Comparison of ENCODE assay signal across 31 mouse cellular contexts in the genomic region with DNA sequence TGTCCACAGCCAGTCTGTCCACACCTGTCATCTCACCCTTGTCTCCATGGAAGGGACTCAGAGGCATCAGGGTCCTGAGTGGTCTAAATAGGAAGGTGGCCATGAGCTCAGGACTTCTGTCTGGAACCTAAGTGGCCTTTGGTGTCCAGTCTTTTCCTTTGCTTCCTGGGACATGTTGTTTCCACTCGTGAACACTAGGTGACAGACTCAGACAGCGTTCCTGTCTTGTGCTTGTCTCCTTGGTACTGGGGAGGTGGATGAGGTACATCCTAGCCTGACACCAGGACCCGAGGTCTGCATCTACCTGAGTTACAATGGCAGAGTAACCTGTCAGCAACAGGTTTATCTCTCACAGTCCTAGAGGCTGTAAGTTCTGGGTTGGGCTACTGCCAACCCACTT.
DNase-seq lines count a peak whose midpoint lies in the region; ATAC-seq and TF ChIP-seq lines count a peak whose summit lies in the region.
"Had no signal": no experiment of that assay in that cellular context is flagged by ENCODE, and none has a peak within 500 bp of the region (broad histone marks: within the 10 kb centered on the region; RNA-seq: fewer than 3 reads in every experiment).

No protein-coding gene starts in this region.

- H3K9ac ChIP-seq in intestine, postnatal 0 days (ENCODE audit: low read depth, low read length), result no peak overlapping the region
- H3K9ac ChIP-seq in intestine, embryonic 15.5 days, result no peak overlapping the region
- no peak overlapping the region for H3K9ac ChIP-seq in midbrain, postnatal 0 days (replicated peaks; ENCODE audit: low read length, poor library complexity, severe bottlenecking)
- no peak overlapping the region for H3K9ac ChIP-seq in midbrain, embryonic 13.5 days (replicated peaks)
- H3K9ac ChIP-seq: heart, embryonic 15.5 days; hindbrain, embryonic 13.5 days; limb, embryonic 13.5 days; midbrain, embryonic 12.5 days; neural tube, embryonic 15.5 days had no signal

- peak; percentile 54 for TF ChIP-seq CTCF in intestine, postnatal 0 days (IDR thresholded peaks at IDR 0.05; ENCODE audit: low read depth)
- peak; percentile 66 for TF ChIP-seq CTCF in midbrain, postnatal 0 days (IDR thresholded peaks at IDR 0.05)

- no peak overlapping the region for H3K27ac ChIP-seq in intestine, postnatal 0 days (ENCODE audit: low read depth, low read length)
- no peak overlapping the region for H3K27ac ChIP-seq in intestine, embryonic 15.5 days
- no peak overlapping the region for H3K27ac ChIP-seq in midbrain, postnatal 0 days (ENCODE audit: low read depth, low read length)
- no peak overlapping the region for H3K27ac ChIP-seq in midbrain, embryonic 13.5 days
- H3K27ac ChIP-seq: heart, embryonic 15.5 days; hindbrain, embryonic 13.5 days; limb, embryonic 13.5 days; midbrain, embryonic 12.5 days; neural tube, embryonic 15.5 days had no signal

- peak; percentile 22; the same call in 1 of the 2 replicates for ATAC-seq in frontal cortex, adult (ENCODE audit: low TSS enrichment)
- no peak for ATAC-seq in intestine, postnatal 0 days
- no peak for ATAC-seq in intestine, embryonic 15.5 days
- 0 out of 2 replicates have a peak, but pooled peaks have one; percentile 13 for ATAC-seq in midbrain, postnatal 0 days (ENCODE audit: low FRiP score)
- ATAC-seq in midbrain, embryonic 13.5 days, result no peak
- ATAC-seq: activated CD4-positive, CD25-positive, alpha-beta regulatory T cell, adult 4 months; CD4-positive, CD25-positive, alpha-beta regulatory T cell, adult 4 months; inflammation-experienced regulatory T-cells, adult 6 months had no signal

- H3K9me3 ChIP-seq in intestine, postnatal 0 days (ENCODE audit: control insufficient read depth), result no peaks in the 10 kb centered on the region
- no peaks in the 10 kb centered on the region for H3K9me3 ChIP-seq in intestine, embryonic 15.5 days
- H3K9me3 ChIP-seq in midbrain, postnatal 0 days (ENCODE audit: low read length), result no peaks in the 10 kb centered on the region
- no peaks in the 10 kb centered on the region for H3K9me3 ChIP-seq in midbrain, embryonic 13.5 days
- H3K9me3 ChIP-seq: heart, embryonic 15.5 days; hindbrain, embryonic 13.5 days; limb, embryonic 13.5 days; megakaryocyte, embryonic 14.5 days; midbrain, embryonic 12.5 days; neural tube, embryonic 15.5 days had no signal

- no peaks in the 10 kb centered on the region for H3K4me1 ChIP-seq in intestine, postnatal 0 days (replicated peaks; ENCODE audit: control insufficient read depth, insufficient read depth, low read length)
- H3K4me1 ChIP-seq in intestine, embryonic 15.5 days (replicated peaks), result no peaks in the 10 kb centered on the region
- H3K4me1 ChIP-seq in midbrain, postnatal 0 days (ENCODE audit: insufficient read depth, low read length), result no peaks in the 10 kb centered on the region
- H3K4me1 ChIP-seq in midbrain, embryonic 13.5 days (replicated peaks), result no peaks in the 10 kb centered on the region
- H3K4me1 ChIP-seq: heart, embryonic 15.5 days; hindbrain, embryonic 13.5 days; limb, embryonic 13.5 days; megakaryocyte, embryonic 14.5 days; midbrain, embryonic 12.5 days; neural tube, embryonic 15.5 days had no signal

- no peak overlapping the region for H3K4me2 ChIP-seq in intestine, postnatal 0 days (replicated peaks; ENCODE audit: low read depth)
- H3K4me2 ChIP-seq in intestine, embryonic 15.5 days (replicated peaks), result no peak overlapping the region
- H3K4me2 ChIP-seq in midbrain, postnatal 0 days (ENCODE audit: low read depth, low read length, poor library complexity, severe bottlenecking), result no peak overlapping the region
- no peak overlapping the region for H3K4me2 ChIP-seq in midbrain, embryonic 13.5 days (replicated peaks)
- H3K4me2 ChIP-seq: heart, embryonic 15.5 days; hindbrain, embryonic 13.5 days; limb, embryonic 13.5 days; liver, embryonic 11.5 days; midbrain, embryonic 12.5 days; neural tube, embryonic 15.5 days had no signal

- H3K4me3 ChIP-seq in intestine, postnatal 0 days (ENCODE audit: low read depth, low read length), result no peak overlapping the region
- no peak overlapping the region for H3K4me3 ChIP-seq in intestine, embryonic 15.5 days (replicated peaks)
- no peak overlapping the region for H3K4me3 ChIP-seq in midbrain, postnatal 0 days (ENCODE audit: low read depth, low read length)
- H3K4me3 ChIP-seq in midbrain, embryonic 13.5 days (replicated peaks), result no peak overlapping the region
- H3K4me3 ChIP-seq: erythroblast, embryonic 14.5 days; heart, embryonic 15.5 days; hindbrain, embryonic 13.5 days; limb, embryonic 13.5 days; megakaryocyte, embryonic 14.5 days; midbrain, embryonic 12.5 days; neural tube, embryonic 15.5 days had no signal

- H3K36me3 ChIP-seq in intestine, postnatal 0 days (ENCODE audit: control insufficient read depth, insufficient read depth), result no peaks in the 10 kb centered on the region
- H3K36me3 ChIP-seq in intestine, embryonic 15.5 days, result no peaks in the 10 kb centered on the region
- H3K36me3 ChIP-seq in midbrain, postnatal 0 days (ENCODE audit: insufficient read depth, low read length), result peaks cover 22% of the 10 kb centered on the region
- peaks cover 54% of the 10 kb centered on the region for H3K36me3 ChIP-seq in midbrain, embryonic 13.5 days
- H3K36me3 ChIP-seq: heart, embryonic 15.5 days; limb, embryonic 13.5 days had no signal

- no peaks in the 10 kb centered on the region for H3K27me3 ChIP-seq in intestine, postnatal 0 days (replicated peaks; ENCODE audit: control insufficient read depth, insufficient read depth, low read length)
- no peaks in the 10 kb centered on the region for H3K27me3 ChIP-seq in intestine, embryonic 15.5 days (replicated peaks)
- H3K27me3 ChIP-seq in midbrain, postnatal 0 days (ENCODE audit: insufficient read depth, low read length), result no peaks in the 10 kb centered on the region
- H3K27me3 ChIP-seq in midbrain, embryonic 13.5 days, result no peaks in the 10 kb centered on the region
- H3K27me3 ChIP-seq: heart, embryonic 15.5 days; hindbrain, embryonic 13.5 days; limb, embryonic 13.5 days; megakaryocyte, embryonic 14.5 days; midbrain, embryonic 12.5 days; neural tube, embryonic 15.5 days had no signal

- no peak for DNase-seq in frontal cortex, postnatal 36 days (ENCODE audit: low spot score in 2 of 2)
- DNase-seq in midbrain, postnatal 0 days (ENCODE audit: low spot score), result no peak
- DNase-seq in right cerebral cortex, postnatal 36 days (ENCODE audit: low spot score in 2 of 2), result no peak
- DNase-seq: adrenal gland, adult 2 months; adrenal gland, postnatal 36 days; cerebellum, adult 9-10 months; cerebellum, postnatal 36 days; heart, postnatal 36 days; kidney, adult 2 months; kidney, postnatal 10 days; lung, postnatal 4 days; retina, postnatal 1 day; right cerebral cortex, postnatal 14 days; spleen, adult 18-20 months; thymus, adult 18-20 months; thymus, postnatal 36 days had no signal

- WGBS in intestine, postnatal 0 days, result 48% methylated on average over 3 of the region's 3 CpGs
- WGBS in intestine, embryonic 15.5 days, result 45% methylated on average over 3 of the region's 3 CpGs
- WGBS in midbrain, postnatal 0 days, result 50% methylated on average over 3 of the region's 3 CpGs
- 53% methylated on average over 3 of the region's 3 CpGs for WGBS in midbrain, embryonic 13.5 days

Comparison
In these comparisons a context has a peak if more than half of its experiments do, and no peak if none do; other contexts are left out.
1. ATAC-seq: peak in frontal cortex, adult (single experiment) and midbrain, postnatal 0 days (single experiment); none in intestine, postnatal 0 days (single experiment), intestine, embryonic 15.5 days (single experiment) and midbrain, embryonic 13.5 days (single experiment).